Mouse (Mus musculus) cerebellum, adult 8-10 months (tissue): Measurements from ENCODE around the gene Podxl2.
A peak's percentile ranks its signal among the peaks of the same experiment; 100 is the strongest.

ENCODE experiments used
- DNase-seq: peaks from one replicate; pipeline ENCODE4 v3.0.0; 2022

Podxl2 gene

DNA sequence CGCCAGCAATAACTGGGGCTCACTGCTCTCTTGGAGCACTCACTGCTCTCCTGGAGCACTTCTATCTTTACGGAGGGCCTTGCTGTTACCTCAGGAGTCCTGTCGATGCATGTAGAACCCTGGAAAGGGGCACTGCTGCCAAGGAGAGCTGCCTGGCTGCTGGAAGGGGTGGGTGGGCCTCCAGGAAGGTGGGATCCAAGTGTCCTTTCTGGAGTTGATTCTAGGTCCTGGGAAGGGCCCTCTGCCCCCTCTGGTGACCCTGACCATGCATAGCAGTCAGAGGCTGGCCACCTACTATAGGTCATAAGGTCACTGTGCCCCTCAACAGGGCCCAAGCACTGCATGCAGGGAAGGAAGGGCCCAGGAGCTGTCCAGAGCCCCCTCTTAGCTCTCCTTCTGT lies 47.9 kb downstream of the Podxl2 start:
- no peak for DNase-seq

- DNase-seq, result no peak
These were observed 48.3 kb downstream of the Podxl2 start for GRCm38 (mm10) chr6:88826545-88826944.

GRCm38 (mm10) chr6:88826088-88826487 lies 48.8 kb downstream of the Podxl2 start:
- no peak for DNase-seq

GRCm38 (mm10) chr6:88824183-88824582 lies 50.7 kb downstream of the Podxl2 start:
- peak; percentile 32 for DNase-seq

DNA sequence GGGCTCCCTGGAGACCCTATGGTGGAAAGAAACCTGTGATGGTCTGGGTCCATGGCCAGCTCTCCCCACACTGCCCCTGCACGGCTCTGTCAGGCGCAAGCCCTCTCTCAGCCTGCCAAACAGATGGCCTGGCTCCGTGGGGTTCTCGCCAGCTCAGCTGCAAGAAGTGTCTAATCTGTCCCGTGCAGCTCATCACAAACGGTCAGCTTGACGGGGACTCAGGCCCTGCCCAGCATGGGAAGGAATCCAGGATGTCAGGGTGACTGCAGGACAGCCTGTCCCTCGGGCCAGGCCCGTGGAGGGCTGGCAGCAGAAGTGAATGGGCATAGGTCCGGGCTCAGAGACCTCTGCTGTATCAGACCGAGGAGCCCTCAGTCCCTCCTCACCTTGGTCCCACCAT lies 52.9 kb downstream of the Podxl2 start:
- DNase-seq, result peak; percentile 86

DNA sequence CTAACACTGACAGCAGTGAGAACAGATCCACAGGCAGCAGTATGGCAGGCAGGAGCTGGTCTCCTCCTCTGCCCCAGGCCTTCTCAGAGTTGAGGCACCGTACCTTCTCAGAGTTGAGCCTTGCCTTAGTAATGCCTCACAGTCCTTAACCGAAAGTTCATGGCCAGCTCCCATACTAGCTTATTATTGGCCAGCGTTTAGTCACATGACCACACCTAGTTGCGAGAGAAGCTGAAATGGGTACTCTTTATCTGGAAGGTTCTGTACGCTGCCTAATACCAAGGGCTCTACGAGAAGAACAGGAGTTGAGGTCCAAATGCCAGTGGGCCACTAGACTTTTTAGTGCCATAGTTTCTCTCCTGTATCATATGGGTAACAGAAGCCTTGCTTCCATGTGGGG lies 53.5 kb downstream of the Podxl2 start:
- no peak for DNase-seq

GRCm38 (mm10) chr6:88820853-88821252 lies 54.0 kb downstream of the Podxl2 start:
- DNase-seq, result no peak

DNA sequence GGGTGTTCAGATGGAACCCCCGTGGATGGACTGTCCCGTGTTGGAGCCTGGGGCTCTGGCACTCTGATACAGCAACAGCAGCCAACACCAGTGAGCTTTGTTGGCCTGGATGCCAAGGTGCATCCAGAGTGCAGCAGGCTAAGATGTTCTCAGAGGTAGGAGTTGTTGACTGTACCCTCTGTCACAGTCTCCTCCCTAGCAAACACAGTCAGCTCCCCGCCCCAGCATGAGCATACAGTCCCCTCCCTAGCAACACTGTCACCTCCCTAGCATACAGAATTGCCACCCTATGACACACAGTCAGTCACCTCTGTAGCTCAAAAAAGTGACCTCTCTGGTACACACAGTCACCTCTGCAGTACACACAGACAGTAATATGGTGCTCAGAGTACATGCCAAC lies 57.9 kb downstream of the Podxl2 start:
- no peak for DNase-seq

DNA sequence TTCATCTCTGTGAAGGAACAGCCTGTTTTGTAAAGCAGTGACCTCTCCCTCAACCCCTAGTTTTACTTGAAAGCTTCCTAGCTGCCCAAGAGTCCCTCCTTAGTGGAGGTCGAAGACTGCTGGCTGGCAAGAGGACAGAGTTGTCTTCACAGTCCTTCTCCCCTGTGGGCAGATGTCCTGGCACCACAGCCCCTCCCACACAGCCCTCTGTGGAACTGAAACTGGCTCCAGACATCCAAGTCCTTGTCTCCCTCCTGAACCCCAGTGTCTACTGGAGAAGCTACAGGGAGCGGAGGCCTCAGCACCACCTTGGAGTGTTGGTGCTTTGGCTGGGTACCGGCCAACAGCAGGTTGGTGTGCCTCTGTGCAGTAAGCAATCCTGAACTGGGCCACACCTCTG lies 59.4 kb downstream of the Podxl2 start:
- DNase-seq, result no peak

DNA sequence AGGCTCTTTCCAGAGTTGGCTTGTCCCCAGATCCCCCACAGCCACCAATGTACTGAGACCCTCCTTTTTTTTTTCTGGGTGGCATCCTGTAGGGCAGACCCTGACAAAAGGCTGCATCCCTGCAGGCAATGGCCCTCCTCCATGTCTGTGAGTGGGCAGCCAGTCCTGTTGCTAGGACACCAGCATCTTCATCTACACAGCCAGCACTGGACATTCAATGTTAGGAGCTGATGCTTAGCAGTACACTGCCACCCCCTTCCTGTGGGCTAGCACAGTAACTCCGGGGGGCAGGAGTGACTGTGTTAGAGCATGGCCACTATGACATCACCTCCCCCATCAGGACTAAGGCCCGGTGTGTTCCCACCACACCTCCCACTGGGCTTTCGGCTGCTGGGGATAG lies 59.8 kb downstream of the Podxl2 start:
- DNase-seq, result no peak

- no peak for DNase-seq
These were observed 61.0 kb downstream of the Podxl2 start for GRCm38 (mm10) chr6:88813832-88814231.

DNA sequence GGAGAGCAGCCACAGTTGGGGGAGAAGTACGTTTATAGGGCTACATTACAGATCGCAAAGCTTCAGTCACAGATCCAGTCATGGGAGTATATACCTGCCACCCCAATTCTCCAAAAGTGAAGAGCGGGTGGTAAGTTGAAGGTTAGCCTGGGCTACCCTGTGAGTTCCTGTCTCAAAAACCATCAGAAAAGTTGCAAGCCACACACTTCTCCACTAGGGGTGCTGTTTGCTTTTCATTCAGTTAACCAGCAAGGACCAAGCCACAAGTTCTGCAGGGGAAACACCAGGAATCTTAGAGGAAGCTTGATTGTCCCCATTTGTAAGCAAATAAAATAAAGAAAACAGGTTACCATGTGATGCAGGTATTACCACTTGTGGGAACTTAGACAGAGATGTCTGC lies 62.0 kb downstream of the Podxl2 start:
- peak; percentile 67 for DNase-seq

DNA sequence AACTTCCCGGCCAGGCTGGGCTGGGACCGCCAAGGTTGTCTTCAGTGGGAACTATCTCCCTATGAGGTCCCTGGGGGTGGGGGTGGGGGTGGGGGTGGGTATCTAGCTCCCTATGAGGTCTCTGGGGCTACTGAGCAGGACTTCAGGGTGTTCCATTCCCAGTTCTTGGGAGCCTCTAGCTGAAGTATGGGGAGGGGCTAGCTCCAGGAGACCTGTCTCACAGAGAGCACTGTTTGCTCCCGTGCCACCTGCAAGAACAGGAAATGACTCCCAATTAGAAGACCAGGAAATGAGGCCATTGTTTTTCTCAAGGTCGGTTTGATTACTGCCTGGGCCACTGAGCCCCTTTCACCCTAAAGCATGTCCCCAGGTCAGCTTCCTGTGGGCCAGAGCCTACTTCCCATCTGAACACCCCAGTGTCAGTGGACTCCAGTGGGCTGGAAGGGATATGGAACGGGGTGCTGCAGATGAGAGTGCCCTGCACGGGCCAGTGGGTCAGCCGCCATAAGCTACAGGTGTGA lies 62.9 kb downstream of the Podxl2 start:
- DNase-seq, result no peak

GRCm38 (mm10) chr6:88811396-88811795 lies 63.4 kb downstream of the Podxl2 start:
- no peak for DNase-seq

- no peak for DNase-seq
These were observed 64.6 kb downstream of the Podxl2 start for GRCm38 (mm10) chr6:88810291-88810690.

GRCm38 (mm10) chr6:88809091-88810037 lies 65.5 kb downstream of the Podxl2 start:
- no peak for DNase-seq

DNA sequence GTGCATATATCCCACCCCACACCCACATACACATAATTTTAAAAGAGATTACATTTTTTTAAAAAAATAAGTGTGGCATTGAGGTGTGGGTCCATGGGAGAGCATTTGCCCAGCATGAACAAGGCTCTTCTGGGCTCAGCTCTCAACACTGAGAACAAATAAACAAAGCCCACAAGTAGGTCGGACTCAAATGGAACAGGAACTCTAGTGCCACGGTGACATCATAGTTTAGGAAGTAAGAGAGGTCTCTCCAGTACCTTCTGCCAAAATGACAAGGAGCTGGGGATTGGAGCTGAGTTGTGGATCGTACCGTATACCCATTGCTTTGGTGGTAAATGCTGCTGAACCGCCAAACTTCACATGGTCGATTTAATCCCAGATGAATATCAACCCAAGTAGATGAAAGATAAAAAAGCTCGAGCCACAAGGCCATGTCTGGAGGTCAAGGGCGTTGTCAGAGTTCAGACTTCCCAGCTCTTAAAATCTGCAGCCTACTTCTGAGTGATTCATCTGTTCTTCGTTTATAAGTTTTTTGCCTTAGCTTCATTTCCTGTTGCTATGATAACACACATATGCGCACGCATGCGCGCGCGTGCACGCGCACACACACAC lies 69.8 kb downstream of the Podxl2 start:
- DNase-seq, result no peak

DNA sequence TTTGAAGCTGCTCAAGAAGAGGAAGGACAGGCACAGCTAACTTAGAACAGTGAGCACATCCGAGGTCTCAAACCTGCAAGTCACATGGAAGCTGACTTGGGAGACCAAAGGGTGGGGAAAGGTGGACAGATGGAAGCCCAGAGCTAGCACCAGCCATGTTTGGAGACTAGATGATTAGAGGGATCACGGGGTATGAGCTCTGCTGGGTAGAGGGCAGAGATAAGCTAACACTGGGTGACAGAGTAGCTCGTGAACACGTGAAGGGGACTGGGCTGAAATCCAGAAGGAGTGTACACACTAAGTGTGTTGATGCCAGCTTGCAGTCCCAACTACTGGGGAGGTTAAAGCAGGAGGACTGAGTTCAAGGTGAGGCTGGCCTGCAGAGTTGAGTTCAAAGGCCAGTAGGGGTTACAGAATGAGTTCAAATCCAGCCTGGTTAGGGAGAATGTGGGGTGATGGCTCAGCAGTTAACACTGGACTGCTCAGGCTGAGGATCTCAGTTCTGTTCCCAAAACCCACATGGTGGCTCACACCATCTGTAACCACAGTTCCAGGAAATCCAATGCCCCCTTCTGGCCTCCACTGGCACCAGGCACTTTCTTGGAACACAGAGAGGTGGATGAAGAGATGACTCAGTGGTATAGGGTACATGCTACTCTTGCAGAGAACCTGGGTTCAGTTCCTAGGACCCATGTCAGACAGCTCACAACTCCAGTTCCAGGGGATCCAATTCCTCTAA lies 70.7 kb downstream of the Podxl2 start:
- DNase-seq, result no peak

GRCm38 (mm10) chr6:88803051-88803450 lies 71.8 kb downstream of the Podxl2 start:
- DNase-seq, result no peak

GRCm38 (mm10) chr6:88800735-88801134 lies 74.1 kb downstream of the Podxl2 start:
- peak; percentile 91 for DNase-seq

DNA sequence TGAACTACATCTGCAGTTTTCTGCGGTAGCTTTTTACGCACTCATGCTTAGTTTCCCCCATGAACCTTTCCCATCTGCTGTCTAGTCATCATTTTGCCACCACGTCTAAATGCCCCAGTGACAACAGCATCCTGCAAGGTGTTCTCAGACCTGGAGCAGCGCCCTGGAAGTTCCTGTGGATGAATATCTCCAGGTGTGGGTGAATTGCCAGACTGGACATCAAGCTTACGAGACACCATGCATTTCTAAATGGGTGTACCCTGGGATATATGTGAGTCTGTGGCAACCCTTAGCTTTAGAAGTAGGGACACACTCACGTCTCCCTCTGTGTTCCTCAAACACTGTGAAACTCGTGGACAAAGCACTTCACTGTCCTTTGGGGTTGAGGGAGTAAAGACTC lies 74.7 kb downstream of the Podxl2 start:
- DNase-seq, result no peak

- DNase-seq, result peak; percentile 47
These were observed 80.3 kb downstream of the Podxl2 start for GRCm38 (mm10) chr6:88794561-88794971.

GRCm38 (mm10) chr6:88793872-88794271 lies 81.0 kb downstream of the Podxl2 start:
- no peak for DNase-seq
